Mouse (Mus musculus) layer of hippocampus, adult 9-10 months (tissue): Measurements from ENCODE around the gene Rars.
A peak's percentile ranks its signal among the peaks of the same experiment; 100 is the strongest.
"Not testable (repeated sequence)": the region's sequence is repeated elsewhere in the genome, so short reads cannot be mapped to it uniquely, and the experiment has no call there.

Experiments used
- DNase-seq: peaks from one replicate; pipeline ENCODE4 v3.0.0; 2022; ENCODE audit warnings: low spot score

The Rars gene

DNA sequence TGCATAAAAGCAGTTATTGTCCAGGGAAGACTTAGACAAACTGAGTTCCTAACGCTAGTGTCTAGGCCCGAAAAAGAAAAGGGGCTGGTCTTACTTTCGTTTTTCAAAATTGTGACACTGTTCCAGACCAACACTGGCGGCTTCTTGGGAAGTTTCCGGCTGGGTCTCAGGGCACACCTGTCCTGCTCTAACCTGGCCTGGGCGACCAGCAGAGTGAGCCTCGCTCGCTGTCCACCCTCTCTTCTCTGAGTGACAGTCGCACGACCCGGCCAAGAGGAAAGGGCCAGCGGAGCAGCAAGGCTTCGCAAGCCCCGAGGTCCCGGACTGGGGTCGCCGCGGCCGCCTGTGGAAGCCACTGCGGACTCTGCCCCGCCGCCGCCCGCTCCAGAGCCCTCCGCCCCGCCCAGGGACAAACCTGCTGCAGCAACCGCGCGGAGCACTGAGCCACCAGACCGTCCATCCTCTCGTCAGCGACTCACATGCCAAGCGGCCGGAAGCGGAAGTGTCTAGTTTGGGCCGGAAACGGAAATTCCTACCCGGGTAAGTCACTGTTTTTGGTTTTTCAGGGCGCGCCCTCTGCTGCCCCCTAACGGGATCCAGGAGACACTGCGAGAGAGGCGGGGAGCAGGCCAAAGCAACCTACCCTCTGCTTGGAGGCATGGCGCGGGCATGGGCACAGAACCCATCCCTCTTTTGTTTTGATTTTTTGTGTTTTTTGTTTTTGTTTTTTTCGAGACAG is at the start of gene Rars:
TSS of gene Rars (minus strand) at position 485 of the 739 bp plus-strand sequence.
- DNase-seq = peak; percentile 76

DNA sequence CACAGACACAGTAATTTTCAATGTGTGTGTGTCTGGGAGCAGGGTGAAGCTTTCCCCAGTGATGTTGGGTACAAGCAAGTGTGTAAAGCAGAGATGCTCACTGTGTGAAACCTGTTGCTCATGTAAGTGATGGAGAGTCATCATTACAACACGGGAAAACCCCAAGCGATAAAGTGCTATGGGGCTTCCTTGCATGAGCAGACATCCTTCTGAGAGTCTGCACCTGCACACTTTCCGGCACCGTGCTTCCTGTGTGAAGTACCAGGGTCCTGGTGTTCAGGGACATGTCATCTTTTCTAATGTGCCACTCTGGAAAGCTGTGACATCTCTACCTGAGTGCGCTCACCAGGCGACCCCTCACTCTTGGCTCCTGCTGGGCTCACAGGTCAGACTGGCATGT is 48.5 kb upstream of the Rars start:
- no peak for DNase-seq

DNA sequence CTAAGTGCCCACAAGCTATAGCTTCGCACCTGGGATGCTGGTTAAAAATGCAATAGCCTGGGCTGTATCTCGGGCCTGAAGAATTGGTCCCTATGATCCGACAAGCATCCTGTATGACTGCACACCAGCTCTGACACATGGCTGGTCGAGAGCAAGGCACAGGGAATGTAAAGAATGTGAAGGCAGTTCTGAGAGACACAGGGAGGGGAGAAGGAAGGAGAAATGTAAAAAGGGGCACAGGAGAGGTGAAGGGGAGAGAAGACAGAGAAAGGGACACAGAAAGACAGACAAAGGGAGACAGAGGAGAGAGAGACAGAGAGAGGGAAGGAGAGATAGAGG is 44.2 kb upstream of the Rars start:
- DNase-seq = no peak

DNA sequence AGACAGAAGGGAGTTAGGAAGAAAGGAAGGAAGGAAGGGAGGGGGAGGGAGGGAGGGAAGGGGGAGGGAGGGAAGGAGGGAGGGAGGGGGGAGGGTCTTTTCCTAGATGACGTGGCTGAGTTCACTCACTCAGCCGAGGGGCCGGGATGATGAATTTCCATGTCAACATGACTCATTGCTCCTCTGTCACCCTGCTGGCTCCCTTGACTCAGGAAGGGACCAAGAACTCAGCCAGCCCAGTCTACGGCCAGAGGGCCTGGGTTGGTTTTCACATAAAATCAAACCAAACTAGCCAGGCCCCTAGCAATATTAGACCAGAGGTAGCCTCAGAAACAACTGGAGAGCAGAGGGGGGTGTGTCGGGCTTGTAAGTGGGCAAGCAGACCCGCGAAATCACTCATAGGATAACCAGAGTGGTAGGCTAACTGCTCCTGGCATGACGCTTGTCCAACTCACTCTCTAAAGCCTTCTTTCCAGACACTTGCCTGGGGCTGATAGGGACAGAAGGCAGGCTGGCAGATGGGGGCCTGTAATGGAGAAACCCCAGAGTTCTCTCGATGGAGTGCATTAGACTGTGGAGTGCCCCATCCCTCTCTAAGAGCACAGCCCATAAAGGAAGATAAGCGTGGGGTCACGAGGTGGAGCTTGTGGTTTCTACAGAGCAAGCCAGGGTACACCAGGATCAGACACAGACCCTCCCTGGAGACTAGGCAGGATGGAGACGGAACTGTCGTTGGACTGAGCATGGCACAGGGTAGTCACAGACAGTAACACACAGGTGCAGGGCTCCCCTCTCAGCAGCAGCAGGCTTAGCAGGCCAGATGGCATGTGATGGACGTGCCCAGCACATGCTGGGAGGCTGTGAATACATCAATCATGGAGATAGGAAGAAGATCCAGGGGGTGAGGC is 43.6 kb upstream of the Rars start:
- no peak for DNase-seq

DNA sequence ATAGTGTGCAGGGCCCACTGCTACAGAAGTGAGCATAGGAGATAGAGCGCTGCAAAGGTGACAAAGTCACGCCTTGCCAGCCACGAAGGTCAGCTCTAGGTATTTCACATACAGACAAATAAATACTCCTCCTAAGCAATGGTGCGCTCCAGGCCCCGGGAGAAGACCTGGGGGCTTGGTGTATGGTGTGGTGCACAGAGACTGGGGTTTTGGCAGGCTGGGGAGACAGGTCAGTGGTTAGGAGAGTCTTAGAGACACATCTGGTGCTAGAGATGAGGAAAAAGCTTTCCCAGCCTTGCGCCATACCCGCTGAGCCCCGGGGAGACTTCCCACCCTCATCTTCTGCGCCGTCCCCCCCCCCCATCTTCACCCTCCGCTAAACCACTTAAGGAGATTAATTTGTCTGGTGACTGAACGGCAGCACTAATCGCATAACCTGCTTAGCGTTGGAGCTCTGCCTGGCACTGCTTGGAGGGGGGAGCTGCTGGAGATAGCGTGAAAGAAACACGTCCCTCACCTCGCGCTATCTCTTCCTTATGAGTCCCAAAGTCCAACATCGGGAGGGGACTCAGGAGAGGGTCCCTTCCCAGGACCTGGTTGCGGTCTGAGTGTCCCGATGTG is 39.4 kb upstream of the Rars start:
- DNase-seq = no peak

DNA sequence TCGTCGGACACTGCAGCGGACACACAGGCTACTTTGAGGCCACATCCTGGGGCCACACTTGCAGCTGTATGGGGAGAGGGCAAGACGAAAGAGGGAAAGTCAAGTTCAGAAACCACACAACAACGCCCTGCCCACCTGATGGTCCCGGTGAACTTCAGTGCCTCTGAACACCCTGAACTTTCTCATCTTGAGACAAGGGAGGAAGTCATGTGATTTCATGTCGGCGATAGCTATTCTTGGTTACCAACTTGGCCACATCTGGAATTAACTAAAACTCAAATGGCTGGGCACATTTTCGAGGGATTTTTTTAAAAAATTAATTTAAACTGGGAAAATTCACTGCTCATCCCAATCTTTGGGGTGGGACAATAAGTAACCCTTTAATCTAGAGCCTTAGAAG is 36.7 kb upstream of the Rars start:
- no peak for DNase-seq

DNA sequence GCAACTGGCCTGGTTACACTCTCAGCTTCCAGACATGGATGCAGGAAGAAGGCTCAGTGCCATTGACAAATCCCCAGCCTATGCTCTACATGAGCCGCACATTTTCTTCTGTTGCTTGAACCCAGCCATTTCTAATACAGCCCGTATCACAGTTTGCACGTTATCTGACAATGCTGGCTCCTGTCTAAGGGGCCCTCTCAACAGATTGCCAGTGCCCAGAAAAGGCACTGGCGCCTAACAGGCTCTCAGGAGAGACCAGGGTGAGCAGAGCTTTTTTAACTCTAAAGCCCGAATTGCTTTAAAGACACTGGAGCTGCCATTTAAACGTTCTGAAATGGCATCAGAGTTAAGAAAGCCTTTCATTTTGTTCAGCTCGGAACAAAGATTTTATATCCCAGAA is 31.8 kb upstream of the Rars start:
- DNase-seq = no peak

DNA sequence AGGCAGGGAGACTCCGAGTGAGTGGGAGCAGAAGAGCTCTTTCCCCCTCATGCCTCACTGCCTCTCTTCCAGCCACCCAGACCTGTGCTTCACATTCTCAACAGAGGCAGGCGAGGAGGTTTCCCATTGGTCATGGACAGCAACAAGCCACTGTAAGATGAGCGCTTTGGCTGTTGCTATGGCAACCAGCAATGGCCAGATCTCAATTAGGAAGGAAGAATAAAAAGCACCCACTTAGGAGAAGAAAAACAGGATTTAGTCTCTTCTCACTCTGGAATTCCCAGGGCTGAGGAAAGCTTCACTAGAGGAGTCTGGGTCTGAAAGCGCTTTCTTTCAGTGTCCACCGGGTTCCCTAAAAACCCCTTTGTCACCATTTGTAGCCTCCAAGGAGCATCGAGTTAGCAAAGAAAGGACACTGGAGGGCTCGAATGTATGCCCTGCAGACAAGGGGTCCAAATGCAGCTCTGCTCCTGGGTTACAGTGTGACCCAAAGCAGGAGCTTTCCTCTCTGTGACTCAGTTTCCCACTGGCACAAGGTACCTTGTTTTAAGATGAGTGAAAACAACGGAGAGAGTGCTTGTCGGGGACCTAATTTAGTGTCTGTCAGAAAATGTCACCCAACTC is 30.8 kb upstream of the Rars start:
- peak; percentile 35 for DNase-seq

DNA sequence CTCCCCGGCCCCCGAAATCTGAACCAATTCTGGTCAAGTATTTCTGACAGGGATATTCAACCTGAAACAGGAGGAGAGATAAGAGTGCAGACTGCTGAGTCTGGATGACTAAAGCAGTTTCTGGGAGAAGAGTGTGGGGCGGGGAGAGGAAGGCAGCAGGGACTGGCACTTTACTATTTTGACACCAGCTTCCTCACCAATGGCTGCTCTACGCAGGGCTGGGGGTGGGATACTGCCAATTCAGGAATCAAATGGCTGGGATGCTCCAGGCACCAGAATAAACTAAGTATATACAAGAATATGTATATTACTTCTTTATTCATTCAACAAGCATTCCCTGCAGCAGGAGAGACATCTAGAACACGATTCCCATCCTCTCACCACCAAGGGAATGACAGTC is 29.3 kb upstream of the Rars start:
- DNase-seq = no peak

DNA sequence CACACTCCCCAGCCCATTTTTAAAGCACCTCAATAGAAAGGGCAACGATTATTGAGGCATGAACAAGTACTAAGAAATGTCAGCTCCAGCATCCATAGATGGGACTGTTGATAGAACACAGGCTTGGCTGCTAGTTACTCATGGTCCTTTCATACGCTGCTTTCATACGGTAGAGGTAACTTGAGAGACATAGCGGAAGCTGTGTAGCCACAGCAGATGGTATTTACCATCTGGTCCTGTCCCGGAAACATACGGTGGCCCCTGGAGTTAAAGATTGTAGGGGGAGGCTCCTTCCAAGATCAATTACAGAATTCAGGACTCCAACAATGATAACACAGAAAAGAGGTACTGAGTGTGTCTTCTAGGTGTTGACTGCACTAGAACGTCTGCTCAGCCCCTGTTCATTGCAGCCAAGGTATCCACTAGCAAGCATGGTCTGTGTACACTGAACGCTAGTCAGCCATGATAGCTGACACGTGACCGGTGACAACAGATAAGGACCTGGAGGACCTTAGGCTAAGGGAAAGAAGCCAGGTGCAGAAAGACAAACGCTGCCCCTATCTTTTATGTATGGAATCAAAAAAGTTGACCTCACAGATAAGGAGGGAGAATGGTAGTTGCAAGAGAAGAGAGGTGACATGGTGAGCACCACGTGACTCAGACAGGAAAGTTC is 23.2 kb upstream of the Rars start:
- no peak for DNase-seq

DNA sequence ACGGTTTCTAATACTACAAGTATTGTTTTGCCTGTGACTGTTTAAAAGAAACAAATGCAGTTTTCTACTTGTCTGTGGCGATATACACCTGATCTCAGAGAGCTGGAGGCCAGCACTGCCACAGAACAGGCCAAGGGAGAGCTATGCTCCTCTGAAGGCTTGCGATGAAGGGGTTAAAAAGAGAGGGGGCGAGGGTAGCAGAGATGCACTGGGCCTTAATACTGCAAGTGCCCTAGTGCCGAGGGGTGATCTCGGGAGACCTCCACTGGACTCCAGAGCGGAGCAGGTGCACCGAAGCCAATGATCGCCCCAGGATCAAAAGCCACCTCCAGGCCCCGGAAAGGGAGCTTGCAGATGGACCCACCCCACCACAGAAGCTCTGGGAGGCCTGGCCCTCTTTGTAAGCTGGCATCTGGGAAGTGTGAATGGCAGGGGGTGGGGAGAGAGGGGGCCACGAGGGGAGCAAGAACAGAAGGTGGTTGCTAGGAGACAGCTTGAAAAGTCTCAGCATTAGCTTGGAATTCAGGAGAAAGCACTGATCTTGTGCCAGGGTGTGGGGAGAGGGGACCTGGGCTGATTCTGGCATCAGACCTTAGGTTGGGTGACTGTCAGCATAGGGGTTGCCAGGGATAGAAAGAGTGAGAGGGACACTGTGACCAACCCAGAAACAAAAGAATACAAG is 22.2 kb upstream of the Rars start:
- DNase-seq = peak; percentile 50

DNA sequence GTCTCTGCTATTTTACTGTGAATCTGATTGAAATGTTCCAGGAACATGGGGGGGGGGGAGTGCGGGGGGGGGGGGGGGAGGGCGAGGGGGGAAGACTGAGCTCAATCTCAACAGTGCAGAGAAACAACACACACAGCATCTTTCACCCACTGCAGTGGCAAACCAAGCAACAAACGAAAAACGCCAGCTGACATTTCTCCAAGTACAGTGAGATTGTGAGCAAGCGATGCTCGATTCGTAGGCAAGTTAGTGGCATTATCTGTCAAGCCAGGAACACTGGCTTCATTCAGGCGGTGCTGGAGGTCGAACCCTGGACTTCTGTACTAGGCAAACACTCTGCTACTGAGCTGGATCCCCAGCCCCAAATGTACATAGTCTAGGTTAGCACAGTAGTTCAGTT is 21.3 kb upstream of the Rars start:
- DNase-seq = no peak

DNA sequence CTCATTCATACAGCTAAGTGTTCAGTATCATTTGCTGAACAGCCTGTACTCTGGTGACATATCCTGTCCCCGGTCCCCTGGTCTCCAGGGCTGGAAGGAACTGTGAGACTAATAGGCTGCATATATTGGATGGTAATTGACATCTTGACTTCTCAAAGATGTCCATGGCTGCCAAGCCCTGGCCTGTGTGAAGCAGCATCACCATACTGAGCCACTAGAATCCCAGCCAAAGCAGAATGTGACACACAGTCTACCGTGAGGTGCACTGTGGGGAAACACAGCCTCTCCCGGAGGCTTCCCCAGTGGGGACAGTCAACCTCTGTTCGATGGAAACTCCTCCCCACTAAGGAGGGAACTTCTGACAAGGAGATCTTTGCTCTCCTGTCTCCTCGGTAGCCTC is 20.6 kb upstream of the Rars start:
- no peak for DNase-seq

DNA sequence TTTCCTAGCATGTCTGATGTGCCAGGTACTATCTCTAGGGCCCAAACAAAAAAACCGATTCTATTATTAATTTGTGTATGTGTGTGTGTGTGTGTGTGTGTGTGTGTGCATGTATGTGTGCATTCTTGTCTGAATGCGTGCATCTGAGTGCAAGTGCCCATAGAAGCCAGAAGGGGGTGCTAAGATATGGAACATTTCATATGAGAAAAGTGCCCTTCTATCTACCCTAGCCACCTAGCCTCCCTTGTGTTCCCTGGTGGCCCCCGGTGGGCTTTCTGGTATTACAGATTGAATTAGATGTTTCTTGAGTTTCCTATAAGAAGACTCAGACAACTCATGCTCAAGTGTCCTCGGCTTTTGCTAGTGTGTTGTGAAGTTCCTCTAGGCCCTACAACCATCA is 19.3 kb upstream of the Rars start:
- no peak for DNase-seq

DNA sequence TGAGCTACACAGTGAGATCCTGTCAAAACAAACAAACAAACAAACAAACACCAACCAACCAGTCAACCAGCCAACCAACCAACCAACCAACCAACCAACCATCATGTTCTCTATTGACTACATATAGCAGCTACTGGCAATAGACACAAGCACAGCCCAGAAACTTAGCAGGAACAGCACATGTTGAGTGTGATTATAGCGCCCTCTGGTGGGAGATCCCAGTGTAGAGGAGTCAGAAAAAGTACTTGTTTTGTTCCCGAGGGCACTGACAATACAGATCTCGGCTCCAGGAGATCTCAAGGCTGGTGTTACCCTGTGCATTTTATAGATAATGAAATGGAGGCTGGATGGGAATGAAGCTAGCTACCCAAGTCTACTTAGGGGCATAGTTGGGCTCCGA is 18.4 kb upstream of the Rars start:
- peak; percentile 49 for DNase-seq

DNA sequence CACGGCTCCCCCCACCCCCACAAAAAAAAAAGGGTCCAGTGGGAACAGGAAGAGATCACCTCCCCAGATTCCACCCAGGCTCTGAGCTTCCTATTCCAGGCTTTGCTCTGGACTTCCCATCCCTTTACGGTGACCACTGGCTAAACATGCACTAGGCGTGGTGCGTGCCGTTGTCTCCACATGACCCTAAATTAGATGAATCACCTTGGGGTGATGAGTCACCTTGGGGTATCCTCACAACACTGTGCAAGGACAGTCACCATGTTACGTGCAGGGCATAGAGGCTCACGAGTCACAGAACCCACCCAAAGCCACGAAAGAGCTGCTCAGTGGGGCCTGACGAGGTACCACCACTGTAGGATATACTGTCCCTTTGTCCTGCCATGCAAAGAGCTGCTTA is 10.0 kb upstream of the Rars start:
- DNase-seq = no peak

DNA sequence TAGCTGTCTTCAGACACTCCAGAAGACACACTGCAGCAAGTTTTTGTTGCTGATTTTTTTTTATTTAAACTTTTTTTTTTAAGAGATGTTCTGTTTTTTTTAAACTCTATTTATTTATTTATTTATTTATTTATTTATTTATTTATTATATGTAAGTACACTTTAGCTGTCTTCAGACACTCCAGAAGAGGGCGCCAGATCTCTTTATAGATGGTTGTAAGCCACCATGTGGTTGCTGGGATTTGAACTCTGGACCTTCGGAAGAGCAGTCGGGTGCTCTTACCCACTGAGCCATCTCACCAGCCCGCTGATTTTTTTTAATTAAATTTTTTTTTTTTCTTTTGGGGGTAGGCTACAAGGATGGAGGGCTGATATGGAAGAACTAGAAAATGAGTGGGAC is 8.3 kb upstream of the Rars start:
- DNase-seq = not testable (repeated sequence)

DNA sequence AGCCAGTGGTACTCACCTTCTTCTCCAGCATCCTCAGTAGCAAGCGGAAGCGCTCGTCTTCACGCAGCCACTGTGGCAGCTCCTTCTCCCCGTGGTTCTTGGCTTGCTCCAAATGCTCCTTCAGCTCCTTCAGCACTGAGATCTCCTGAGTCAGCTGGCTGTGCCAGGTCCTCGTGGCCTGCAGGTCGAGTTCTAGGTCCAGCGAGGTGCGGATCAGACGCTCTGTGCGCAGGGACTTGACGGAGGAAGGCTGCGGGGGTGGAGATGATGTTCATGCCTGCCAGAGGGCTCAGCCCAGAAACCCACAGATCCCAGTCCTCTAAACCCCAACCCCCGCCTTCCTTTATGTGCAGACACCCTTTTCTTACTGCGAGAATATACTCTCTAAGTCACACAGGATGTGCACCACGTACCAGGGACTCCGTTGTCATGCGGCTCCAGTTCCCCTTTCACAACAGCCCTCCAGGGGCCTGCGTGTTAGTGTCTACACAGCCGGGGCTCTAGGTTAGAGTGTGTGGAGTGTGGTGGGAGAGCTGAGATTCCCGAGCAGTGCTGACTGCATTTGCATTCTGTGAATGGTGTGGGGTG is 7.5 kb upstream of the Rars start:
- no peak for DNase-seq

DNA sequence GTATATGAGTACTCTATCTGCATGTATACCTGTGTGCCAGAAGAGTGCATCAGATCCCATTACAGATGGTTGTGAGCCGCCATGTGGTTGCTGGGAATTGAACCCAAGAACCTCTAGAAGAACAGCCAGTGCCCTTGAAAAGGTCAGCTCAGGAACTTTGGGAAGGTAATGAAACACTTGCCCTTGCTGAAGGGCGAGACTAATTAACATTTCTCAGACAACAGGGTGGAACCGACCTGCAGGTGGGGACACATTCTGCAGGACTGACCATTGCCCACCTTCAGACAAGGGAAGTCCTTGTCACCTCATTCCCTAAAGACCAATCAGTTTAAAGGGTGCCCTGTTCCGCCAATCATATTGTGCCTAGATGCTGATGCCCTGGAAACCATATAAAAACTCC is 6.5 kb upstream of the Rars start:
- not testable (repeated sequence) for DNase-seq

DNA sequence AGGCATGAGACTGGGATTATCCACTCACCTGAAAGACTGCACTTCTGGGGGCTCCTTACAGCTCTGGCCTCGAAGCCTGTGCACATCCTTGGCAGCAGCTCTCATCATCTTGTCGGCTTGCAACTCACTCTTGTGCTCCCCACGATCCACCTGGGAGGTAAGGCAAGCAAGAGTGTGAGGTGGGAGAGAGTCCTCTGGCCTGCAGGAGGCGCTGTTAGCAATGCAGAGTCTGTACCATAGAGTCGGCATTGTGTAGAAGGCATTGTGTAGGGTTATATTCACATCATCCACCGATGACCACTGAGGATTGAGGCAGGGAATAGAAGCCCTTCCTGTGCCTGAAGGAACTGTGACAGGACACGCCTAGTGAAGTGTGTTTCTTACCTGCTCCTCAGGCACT is 6.0 kb upstream of the Rars start:
- no peak for DNase-seq
